Mouse (Mus musculus) spleen, adult 2 months (tissue): ENCODE measurements around the gene Esyt1.
"Not testable (repeated sequence)": the region's sequence is repeated elsewhere in the genome, so short reads cannot be mapped to it uniquely, and the experiment has no call there.

Source experiments
- CTCF ChIP-seq: fragments of 200-500 bp; IDR thresholded peaks from 2 replicates; pipeline ENCODE4 v1.5.1; 2011; ENCODE audit warnings: mild to moderate bottlenecking, inconsistent platforms; ENCODE audit not compliant: insufficient read depth, insufficient read length, insufficient replicate concordance; ENCODE audit errors: extremely low read depth
- POLR2A ChIP-seq: fragments of 200-500 bp; IDR thresholded peaks from 2 replicates; pipeline ENCODE4 v1.6.1; 2011; ENCODE audit warnings: low read depth, low read length, inconsistent platforms

DNA sequence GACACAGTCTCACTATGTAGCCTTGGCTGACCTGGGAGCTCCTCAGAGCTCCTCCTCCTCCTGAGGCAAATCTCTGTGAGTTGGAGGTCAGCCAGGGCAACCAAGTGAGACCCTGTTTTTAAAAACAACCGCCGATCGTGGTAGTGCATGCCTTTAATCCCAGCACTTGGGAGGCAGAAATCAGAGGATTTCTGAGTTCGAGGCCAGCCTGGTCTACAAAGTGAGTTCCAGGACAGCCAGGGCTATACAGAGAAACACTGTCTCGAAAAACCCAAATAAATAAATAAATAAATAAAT is 20.4 kb downstream of the Esyt1 start:
- TF ChIP-seq CTCF, POLR2A: not testable (repeated sequence)
